Mouse (Mus musculus): Measurements from ENCODE around the gene Mapk11.

Mapk11 gene

DNA sequence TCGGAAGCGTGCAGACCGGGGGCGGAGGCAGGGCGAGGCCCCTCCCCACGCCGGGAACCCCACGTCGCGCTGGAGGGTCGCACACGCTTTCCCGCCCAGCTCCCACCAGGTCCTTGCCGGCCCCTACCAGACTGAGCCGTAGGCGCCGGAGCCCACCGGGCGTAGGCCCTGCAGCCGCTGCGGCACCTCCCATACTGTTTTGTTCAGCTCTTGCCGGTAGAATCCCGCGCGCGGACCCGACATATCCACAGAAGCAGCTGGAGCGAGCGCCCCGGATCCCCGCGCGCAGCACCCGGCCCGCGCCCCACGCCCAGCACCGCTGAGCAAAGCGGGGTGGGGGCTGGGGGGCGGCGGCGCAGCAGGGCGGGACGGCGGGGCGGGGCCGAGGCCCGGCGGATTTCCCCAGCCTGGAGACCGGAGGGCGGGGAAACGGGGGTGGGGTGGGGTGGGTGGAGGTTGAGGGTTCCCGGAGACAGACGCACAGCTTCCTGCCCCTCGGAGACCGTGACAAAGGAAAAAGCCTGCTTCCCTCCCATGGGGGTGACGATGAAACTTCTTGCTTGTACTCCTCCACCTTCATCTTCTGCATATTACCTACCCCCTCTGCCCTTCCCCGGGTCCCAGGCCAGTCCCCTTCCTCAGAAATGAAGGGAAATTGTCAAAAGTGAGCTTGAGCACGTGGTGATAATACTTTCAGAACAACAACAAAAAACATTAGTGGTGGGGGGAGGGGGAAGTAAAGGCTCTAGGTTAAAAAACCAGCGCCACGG lies at the start of gene Mapk11:
Mapk11 (minus strand) TSS at position 358 of the 770 bp plus-strand sequence.
- no peak for DNase-seq (ENCODE audit: low spot score in 2 of 2)

DNA sequence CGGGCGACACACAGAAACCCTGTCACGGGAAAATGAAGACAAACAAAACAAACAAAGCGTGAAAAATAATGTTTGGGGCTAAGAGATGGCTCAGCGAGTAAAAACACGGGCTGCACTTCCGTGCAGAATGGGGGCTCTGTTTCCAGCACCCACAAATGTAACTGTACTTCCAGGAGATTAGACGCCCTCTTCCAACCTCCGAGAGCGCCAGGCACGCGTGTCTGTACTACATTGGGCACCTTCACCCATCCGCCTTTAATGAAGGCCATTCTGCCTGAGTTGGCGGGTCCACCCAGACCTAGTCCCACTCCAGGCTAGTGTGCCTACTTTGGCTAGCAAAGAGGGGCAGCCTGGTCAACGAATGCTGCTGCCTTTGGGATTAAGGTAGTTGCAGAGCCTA lies 47.6 kb upstream of the Mapk11 start:
- DNase-seq (ENCODE audit: low spot score in 2 of 2) = no peak

DNA sequence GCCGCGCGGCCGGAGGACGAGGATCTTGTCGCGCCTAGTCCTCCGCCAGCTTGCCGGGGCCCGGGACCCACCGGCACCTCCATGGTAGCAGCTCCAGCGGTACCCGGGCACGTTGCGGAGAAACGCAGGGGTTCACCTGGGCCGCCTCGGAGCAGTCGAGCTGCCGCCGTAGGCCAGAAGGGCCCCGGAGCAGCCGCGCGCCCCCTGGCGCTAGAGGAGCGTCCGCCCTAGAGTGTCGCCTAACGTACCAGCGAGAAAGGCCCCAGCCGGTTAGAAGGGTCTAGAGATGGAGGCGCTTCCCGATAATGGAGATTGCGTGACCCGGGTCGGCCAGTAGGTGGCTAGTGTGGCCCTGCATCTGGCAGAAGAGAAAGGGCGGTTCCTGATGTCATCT lies 46.9 kb upstream of the Mapk11 start, which contains the start of gene Dennd6b:
Dennd6b (minus strand) TSS at position 184 of the 394 bp plus-strand sequence.
- peak; percentile 94 to 96 for DNase-seq (ENCODE audit: low spot score in 2 of 2)

GRCm38 (mm10) chr15:89195690-89196312 lies 46.4 kb upstream of the Mapk11 start:
- peak; percentile 81 to 86 for DNase-seq (ENCODE audit: low spot score in 2 of 2)

DNA sequence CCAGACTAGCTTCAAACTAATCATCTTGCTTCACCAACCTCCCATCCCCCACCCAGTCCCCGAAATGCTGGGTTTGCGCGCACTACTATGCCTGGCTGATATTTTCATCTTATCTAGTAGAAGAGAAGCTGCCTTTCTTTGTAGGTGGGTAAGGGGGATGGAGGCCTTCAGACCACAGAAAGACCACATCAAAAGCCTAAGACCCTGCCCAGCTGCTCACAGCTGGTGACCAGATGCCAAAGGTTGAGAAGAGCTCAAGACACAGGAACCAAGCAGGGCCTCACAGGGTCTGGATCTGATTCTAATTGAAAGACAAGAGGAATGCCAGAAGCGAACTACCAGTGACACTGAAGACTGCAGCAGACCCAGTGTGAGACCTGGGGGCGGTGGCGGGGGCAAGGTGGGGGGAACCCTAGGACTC lies 45.8 kb upstream of the Mapk11 start:
- DNase-seq (ENCODE audit: low spot score in 2 of 2) = no peak

DNA sequence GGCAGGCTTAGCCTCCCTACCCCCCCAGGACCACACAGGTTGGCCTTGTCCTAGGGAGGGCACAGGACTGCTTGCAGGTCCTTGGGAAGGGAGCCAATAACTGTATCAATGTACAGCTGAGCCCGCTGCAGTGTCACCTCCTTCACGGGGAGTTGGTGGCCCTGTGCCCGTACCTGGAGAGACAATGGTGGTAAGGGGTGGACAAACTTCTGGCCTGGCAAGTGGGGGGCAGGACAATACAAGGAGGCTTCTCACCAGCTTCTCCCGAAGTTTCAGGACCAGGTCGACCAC lies 35.5 kb upstream of the Mapk11 start:
- no peak for DNase-seq (ENCODE audit: low spot score in 2 of 2)

- no peak for DNase-seq (ENCODE audit: low spot score in 2 of 2)
Measured at GRCm38 (mm10) chr15:89184141-89184936, 34.9 kb upstream of the Mapk11 start.

DNA sequence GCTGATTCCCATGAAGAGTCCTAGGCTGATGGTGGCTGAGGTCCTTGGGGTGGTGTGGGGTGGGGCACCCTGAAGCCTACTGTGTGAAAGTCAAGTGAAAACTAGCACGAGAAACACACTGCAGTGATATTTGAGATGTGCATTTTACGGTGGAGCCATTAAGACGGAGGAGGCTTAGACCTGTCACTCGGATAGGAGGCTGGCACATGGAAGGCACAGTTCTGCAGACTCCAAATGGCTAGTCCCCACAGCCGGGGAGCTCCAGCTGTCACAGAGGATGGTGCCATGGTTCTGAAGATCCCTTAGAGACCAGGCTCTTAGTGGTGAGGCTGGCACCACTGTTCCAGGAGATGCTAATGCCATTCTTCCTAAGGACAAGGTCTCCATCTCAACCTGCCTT lies 33.4 kb upstream of the Mapk11 start:
- DNase-seq (ENCODE audit: low spot score in 2 of 2) = no peak

GRCm38 (mm10) chr15:89182328-89182741 lies 32.9 kb upstream of the Mapk11 start:
- DNase-seq (ENCODE audit: low spot score in 2 of 2) = no peak

DNA sequence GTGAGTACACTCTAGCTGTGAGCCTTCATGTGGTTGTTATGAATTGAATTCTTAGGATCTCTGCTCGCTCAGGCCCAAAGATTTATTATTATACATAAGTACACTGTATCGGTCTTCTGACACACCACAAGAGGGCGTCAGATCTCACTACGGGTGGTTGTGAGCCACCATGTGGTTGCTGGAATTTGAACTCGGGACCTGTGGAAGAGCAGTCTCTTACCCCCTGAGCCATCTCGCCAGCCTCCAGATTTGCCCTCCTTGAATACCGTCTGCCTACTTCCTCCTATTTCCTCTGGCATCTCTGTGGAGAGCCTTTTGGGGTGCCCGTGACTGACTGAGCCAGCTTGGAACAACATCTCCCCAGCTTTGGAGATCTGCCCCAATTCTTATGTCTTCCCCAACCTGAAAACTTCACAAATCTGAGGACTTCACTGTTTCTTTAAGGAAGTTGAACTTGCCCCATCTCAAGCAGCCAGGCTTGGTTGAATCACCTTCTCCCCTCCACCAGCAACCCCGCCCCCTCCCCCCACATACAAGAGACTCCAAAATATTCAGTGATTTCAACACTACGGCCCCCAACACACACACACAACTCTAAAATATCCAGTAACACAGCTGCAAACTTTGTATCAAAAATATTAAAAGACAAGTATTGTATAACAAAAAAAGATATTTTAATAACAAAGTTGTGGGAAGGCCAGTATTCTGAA lies 32.3 kb upstream of the Mapk11 start:
- DNase-seq (ENCODE audit: low spot score in 2 of 2) = no peak

DNA sequence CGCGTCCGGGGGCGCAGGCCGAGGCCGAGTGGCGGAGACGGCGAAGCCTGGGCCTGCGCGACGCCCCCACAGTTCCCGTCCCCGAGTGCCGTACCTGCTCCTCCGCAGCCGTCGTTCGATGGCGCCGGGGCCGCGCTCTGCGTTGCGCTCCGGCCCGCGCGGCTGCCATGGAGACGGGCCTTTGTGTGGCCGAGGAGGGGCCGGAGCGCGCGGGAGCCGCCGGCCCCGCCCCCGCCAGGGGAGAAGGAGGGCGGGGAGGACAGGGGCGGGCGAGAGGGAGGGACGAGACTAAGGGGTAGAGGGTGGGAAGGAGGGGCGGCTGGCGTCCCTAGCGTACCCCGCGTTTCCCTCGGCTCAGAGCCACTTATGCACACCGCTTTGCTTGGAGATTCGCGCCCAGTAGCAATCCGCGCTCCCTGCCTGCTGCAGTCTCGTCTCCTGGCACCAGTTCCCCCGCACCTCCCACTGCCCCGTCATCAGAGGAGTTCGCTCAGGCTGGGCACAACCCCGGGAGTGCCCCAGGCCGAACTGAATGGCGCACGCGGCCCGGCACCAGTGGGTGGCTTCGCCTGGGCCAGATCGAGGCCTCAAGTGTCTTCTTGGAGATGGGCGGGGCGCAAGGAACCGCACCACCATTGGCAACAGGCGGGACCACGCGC lies 31.3 kb upstream of the Mapk11 start, which contains the start of gene Plxnb2:
Plxnb2 (minus strand) TSS at position 218 of the 659 bp plus-strand sequence.
- peak; percentile 69 to 72 for DNase-seq (ENCODE audit: low spot score in 2 of 2)

DNA sequence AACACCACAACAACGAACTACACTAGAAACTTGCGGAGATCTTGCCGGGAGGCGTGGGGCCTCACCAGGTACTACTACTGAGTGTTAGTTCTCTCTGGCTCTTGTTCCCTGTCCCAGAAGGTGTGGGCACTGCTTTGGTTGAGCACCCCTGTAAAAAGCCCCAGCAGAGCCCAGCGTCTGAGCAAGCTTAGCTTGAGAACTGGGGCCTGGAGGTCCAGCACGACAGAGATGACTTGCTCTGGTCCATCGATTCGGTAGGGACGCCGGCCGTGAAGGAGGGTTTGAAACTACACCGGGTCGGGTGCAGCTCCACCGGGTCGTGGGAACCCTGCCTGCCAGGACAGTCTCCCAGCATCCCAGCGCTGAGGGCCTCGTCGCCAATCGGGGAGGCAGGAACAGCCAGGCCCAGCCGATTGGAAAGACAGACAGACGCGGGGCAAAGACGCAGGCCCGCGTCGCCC lies 30.7 kb upstream of the Mapk11 start:
- DNase-seq (ENCODE audit: low spot score in 2 of 2) = no peak

DNA sequence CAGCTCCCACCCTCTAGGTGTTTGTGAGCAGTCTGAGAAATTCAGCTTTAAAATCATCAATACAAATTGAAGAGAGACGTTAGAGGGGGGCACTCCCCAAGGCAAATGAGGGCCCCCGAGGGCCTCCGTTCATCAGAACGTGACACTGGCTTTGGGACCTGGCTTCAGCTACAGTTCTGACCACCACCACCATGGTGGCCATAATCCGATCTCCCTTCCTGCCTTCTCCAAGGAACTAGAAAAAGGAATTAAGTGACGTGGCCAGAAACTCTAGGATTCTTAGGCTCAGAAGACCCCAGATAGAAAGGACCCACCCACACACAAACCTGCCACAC lies 30.2 kb upstream of the Mapk11 start:
- no peak for DNase-seq (ENCODE audit: low spot score in 2 of 2)

- DNase-seq (ENCODE audit: low spot score in 2 of 2) = no peak
Measured at GRCm38 (mm10) chr15:89178954-89179629, 29.7 kb upstream of the Mapk11 start.

DNA sequence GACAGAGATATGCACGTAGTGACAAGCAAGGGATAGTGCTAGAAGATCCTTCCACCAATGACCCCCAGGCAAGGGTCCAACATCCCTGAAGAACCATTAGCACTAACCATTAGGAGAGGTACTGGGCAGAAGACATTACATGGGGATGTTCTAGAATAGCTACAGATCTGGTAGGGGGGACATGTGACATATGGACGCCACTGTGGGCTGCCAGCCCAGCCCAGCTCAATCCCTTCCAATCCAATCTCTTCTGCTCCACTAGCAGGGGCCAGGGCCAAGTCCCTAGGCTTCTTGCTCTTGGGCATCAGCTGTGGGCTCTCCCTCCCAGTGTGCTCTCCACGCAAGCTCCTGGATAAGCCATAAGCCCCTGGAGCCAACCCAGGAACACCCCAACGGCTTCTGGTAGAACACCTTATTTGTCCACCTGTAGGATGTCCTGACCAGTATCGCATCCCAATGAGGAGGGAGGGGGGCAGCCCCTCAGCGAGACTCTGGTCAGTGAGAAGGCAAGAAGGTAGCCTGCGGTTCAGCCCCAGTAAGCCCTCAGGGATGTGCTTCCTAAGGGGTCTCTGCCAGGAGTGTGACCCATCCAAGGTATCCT lies 28.9 kb upstream of the Mapk11 start:
- DNase-seq (ENCODE audit: low spot score in 2 of 2) = no peak

DNA sequence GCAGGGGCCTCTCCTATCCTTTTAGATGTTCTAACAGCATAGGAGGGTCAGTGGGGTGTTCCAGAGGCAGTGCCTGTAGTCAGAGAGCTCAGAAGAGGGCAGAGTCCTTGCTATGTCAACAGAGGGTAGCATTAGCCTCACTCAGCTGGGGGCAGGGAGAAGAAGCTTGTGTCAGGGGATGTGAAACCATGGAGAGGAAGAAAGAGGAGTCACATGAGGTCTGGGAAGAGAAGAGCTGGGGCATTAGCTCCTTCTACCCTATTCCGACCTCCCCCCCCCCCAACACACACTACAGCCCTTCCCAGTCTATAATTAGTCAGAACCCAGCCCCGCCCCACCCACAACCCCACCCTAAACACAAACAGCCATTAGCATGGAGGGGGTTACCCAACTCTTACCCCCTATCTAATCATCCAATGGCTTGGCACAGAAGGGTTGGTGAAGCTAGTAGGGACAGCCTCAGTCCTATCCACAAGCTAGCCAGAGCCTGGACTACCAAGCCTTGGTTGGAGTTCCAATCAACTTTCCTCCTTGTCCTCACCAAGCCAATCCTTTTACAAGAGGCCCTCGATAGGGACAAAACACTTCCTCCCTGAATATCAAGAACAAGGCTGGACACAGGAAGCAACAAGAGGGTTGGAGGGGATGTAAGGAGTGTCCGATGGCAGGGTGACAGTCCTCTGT lies 28.3 kb upstream of the Mapk11 start:
- no peak for DNase-seq (ENCODE audit: low spot score in 2 of 2)

GRCm38 (mm10) chr15:89177121-89177520 lies 27.7 kb upstream of the Mapk11 start:
- peak in 1 of 2 experiments; percentile 43 for DNase-seq (ENCODE audit: low spot score in 2 of 2)

GRCm38 (mm10) chr15:89175411-89176155 lies 26.2 kb upstream of the Mapk11 start:
- no peak for DNase-seq (ENCODE audit: low spot score in 2 of 2)

DNA sequence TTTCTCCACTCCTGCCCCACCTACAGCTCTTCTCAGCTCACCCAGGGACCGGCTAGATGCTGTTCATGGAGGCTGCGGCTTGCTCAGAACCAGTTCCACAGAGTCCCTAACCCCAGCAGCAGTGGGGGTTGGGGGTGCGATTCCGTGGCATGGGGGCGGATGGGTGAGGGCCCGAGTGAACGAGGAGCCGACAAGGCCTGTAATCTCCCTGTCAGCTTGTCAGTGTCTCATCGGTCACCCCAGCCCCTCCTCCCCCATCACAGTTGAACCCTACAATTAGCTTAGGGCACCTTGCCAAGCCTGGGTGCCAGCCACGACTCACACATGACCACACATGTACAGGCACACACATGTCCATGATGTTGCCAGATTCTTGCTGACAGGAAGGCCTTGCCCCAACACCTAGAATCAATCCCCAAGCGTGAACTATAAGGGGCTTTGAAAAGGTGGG lies 25.5 kb upstream of the Mapk11 start:
- no peak for DNase-seq (ENCODE audit: low spot score in 2 of 2)
